Mouse (Mus musculus) kidney, embryonic 14.5 days (tissue): Measurements from ENCODE around the gene Smim15. TPM values are rescaled to one million over a fixed set of nuclear protein-coding genes. Genes with fewer than 3 reads are reported as not detected.

Experiments used
- ATAC-seq: fragments of 200-750 bp; cut with Nextera tagmentation; 2 replicates; pipeline ENCODE4 v1.8.0; 2017; ENCODE audit warnings: moderate number of reproducible peaks, mild to moderate bottlenecking, moderate TSS enrichment, moderate library complexity; ENCODE audit not compliant: low FRiP score, low TSS enrichment
- H3K27ac ChIP-seq: fragments of 300-500 bp; sonication (generic); 2 replicates; pipeline ENCODE4 v1.5.1; 2014; ENCODE audit warnings: low read depth, mild to moderate bottlenecking, low read length, moderate library complexity, mixed read lengths
- H3K27me3 ChIP-seq: fragments of 300-500 bp; sonication (generic); 2 replicates; pipeline ENCODE4 v1.6.1; 2014; ENCODE audit warnings: mild to moderate bottlenecking, low read length; ENCODE audit not compliant: control insufficient read depth, insufficient read depth
- H3K36me3 ChIP-seq: fragments of 300-500 bp; sonication (generic); 2 replicates; pipeline ENCODE4 v1.6.1; 2014; ENCODE audit warnings: low read length, mixed read lengths; ENCODE audit not compliant: control insufficient read depth, insufficient read depth
- H3K4me1 ChIP-seq: fragments of 300-500 bp; sonication (generic); 2 replicates; pipeline ENCODE4 v1.6.1; 2014; ENCODE audit warnings: low read length, mixed read lengths; ENCODE audit not compliant: control insufficient read depth, insufficient read depth
- H3K4me2 ChIP-seq: fragments of 300-500 bp; sonication (generic); replicated peaks from 2 replicates; pipeline ENCODE4 v1.6.1; 2014; ENCODE audit warnings: low read depth, mild to moderate bottlenecking, low read length
- H3K4me3 ChIP-seq: fragments of 300-500 bp; sonication (generic); 2 replicates; pipeline ENCODE4 v1.5.1; 2014; ENCODE audit warnings: mild to moderate bottlenecking, low read length
- H3K9ac ChIP-seq: fragments of 300-500 bp; sonication (generic); 2 replicates; pipeline ENCODE4 v1.6.1; 2014; ENCODE audit warnings: low read depth, mild to moderate bottlenecking, low read length, moderate library complexity
- H3K9me3 ChIP-seq: fragments of 300-500 bp; sonication (generic); 2 replicates; pipeline ENCODE4 v1.6.1; 2016; ENCODE audit warnings: low read length; ENCODE audit not compliant: control insufficient read depth
- WGBS: fragments of 180-500 bp; shearing (Covaris S2); extraction: QIAGEN DNeasy Blood & Tissue Kit; methylation state at CpG from one replicate; pipeline ENCODE4 v1.1.7; 2014; 5-methylcytosine and 5-hydroxymethylcytosine counted together
- polyA plus RNA-seq: library from polyadenylated mRNA; unstranded; fragments of >200 nt; fragmentation: Nextera tagmentation; extraction: Ambion mirVana; gene quantifications from 2 replicates; pipeline ENCODE4 v1.2.1, GENCODE M21; 2014

Gene Smim15
- polyA plus RNA-seq, 1 experiment from 2014 or later = 82.1 TPM

- no peak overlapping the region for H3K27ac ChIP-seq
- H3K4me1 ChIP-seq = peaks cover 16% of the 10 kb centered on the region
- H3K4me3 ChIP-seq = no peak overlapping the region
- peaks cover 17% of the 10 kb centered on the region for H3K36me3 ChIP-seq
- no peaks in the 10 kb centered on the region for H3K27me3 ChIP-seq
- H3K9ac ChIP-seq = no peak overlapping the region
- no peak overlapping the region for H3K4me2 ChIP-seq
- ATAC-seq = no peak
- H3K9me3 ChIP-seq = no peaks in the 10 kb centered on the region
- WGBS = 91% methylated on average over 6 of the region's 6 CpGs
Observed at GRCm38 (mm10) chr13:108047364-108047763, 3.1 kb downstream of the Smim15 start.

GRCm38 (mm10) chr13:108056896-108057295 is 12.7 kb downstream of the Smim15 start:
- Histone ChIP-seq H3K27ac (peak overlapping the region; percentile 25; the same call in 1 of the 2 replicates), H3K4me2 (no peak overlapping the region), H3K4me1 (0 out of 2 replicates have a peak, but pooled peaks cover 14% of the 10 kb centered on the region), H3K9me3 (no peaks in the 10 kb centered on the region), H3K9ac (no peak overlapping the region), H3K27me3 (no peaks in the 10 kb centered on the region), H3K4me3 (no peak overlapping the region), H3K36me3 (no peaks in the 10 kb centered on the region)
- ATAC-seq = peak; percentile 83; the same call in 1 of the 2 replicates
- WGBS = 20% methylated on average over 3 of the region's 3 CpGs

GRCm38 (mm10) chr13:108060286-108060885 is 16.1 kb downstream of the Smim15 start:
- H3K4me1 ChIP-seq = 0 out of 2 replicates have a peak, but pooled peaks cover 14% of the 10 kb centered on the region
- no peak overlapping the region for H3K4me3 ChIP-seq
- H3K36me3 ChIP-seq = no peaks in the 10 kb centered on the region
- H3K27ac ChIP-seq = no peak overlapping the region
- no peaks in the 10 kb centered on the region for H3K27me3 ChIP-seq
- whole genome bisulfite sequencing = 40% methylated on average over 7 of the region's 7 CpGs
- no peak overlapping the region for H3K9ac ChIP-seq
- 0 out of 2 replicates have a peak, but pooled peaks have one; percentile 36 for ATAC-seq
- no peaks in the 10 kb centered on the region for H3K9me3 ChIP-seq
- H3K4me2 ChIP-seq = no peak overlapping the region

DNA sequence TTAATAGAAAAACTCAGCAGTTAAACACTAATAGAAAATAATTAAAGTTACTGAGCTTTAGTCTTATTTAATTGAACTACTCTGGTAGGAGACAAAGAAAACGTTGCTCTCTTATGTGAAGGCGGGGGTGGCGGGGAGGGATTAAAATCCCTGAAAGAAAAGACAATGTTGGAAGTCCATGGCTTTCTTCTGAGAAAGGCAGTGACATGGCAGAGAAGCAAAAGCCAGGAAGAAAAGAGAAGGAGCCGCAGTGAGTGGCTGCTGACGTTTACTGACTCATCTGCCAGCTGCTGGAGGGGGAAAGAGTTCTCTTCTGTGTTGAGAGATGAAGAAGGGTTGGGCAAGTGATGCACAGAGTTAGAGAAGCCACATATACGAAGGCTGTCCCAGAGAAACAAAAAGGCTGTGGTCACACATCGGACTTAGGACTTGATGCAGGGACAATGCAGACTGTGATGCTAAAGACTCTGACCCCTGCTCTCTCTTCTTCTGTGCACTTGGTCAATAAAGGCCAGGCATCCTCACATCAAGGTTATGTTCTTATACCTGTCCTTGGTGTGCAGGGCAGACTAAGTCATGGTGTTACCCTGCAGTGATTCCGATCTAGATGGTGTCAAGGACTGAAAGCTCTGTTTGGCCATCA is 16.8 kb downstream of the Smim15 start:
- H3K27ac ChIP-seq = peak overlapping the region; percentile 67
- no peaks in the 10 kb centered on the region for H3K27me3 ChIP-seq
- WGBS = 69% methylated on average over 8 of the region's 8 CpGs

GRCm38 (mm10) chr13:108062900-108063299 is 18.7 kb downstream of the Smim15 start:
- H3K4me1 ChIP-seq = 0 out of 2 replicates have a peak, but pooled peaks cover 6% of the 10 kb centered on the region
- no peak overlapping the region for H3K4me2 ChIP-seq
- 83% methylated on average over 5 of the region's 5 CpGs for WGBS
- H3K27ac ChIP-seq = no peak overlapping the region
- no peaks in the 10 kb centered on the region for H3K36me3 ChIP-seq
- no peaks in the 10 kb centered on the region for H3K9me3 ChIP-seq
- H3K27me3 ChIP-seq = no peaks in the 10 kb centered on the region
- no peak overlapping the region for H3K4me3 ChIP-seq
- ATAC-seq = no peak
- no peak overlapping the region for H3K9ac ChIP-seq

More for the DNA sequence above, 16.8 kb downstream of the Smim15 start:
- no peak overlapping the region for H3K4me2 ChIP-seq
- H3K4me3 ChIP-seq = no peak overlapping the region
- no peaks in the 10 kb centered on the region for H3K36me3 ChIP-seq
- H3K9me3 ChIP-seq = no peaks in the 10 kb centered on the region
- H3K9ac ChIP-seq = no peak overlapping the region
- 0 out of 2 replicates have a peak, but pooled peaks cover 14% of the 10 kb centered on the region for H3K4me1 ChIP-seq
- ATAC-seq = no peak

DNA sequence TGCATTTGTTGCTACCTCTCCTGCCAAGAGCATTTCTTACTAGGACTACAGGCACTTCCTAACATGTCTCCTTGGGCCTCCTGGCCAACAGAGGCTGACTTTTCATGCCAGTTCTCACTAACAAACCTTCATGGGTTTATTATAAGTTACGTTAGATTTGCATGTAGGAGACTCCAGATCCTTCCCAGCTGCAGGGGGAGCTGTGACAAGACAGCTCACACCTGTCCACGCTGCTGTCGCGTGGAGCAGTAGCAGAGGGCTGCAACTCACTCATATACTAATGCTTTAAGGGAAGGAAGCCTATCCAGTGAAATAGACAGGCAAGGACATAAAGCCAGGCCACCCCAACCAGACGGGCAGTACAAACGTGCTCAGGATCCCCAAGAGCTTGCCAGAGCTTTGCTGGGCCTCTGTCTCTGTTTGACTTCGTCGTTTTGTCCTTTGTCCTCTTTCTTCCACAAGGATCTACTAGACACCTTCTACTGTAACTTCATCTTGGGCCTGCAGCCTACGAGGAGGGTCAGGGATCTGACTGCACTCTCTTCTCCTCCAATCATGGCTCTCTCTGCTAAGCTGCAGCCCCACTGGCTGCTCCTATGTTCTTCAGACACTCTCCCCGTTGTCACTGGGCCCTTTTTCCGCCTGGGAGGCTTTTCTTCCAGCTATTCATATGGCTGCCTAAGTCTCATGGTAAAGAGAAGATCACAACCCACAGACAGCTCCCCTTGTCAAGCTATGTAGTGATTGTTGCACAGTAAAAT is 19.3 kb downstream of the Smim15 start:
- H3K27ac ChIP-seq = no peak overlapping the region
- no peak overlapping the region for H3K4me3 ChIP-seq
- H3K9ac ChIP-seq = no peak overlapping the region
- WGBS = 72% methylated on average over 11 of the region's 11 CpGs
- H3K36me3 ChIP-seq = no peaks in the 10 kb centered on the region
- no peak overlapping the region for H3K4me2 ChIP-seq
- H3K4me1 ChIP-seq = 0 out of 2 replicates have a peak, but pooled peaks cover 6% of the 10 kb centered on the region
- ATAC-seq = no peak
- no peaks in the 10 kb centered on the region for H3K27me3 ChIP-seq
- H3K9me3 ChIP-seq = no peaks in the 10 kb centered on the region

GRCm38 (mm10) chr13:108064331-108064730 is 20.1 kb downstream of the Smim15 start:
- no peak for ATAC-seq
- no peak overlapping the region for H3K27ac ChIP-seq
- no peaks in the 10 kb centered on the region for H3K9me3 ChIP-seq
- H3K36me3 ChIP-seq = no peaks in the 10 kb centered on the region
- WGBS = 88% methylated on average over 6 of the region's 6 CpGs
- no peaks in the 10 kb centered on the region for H3K27me3 ChIP-seq
- no peak overlapping the region for H3K9ac ChIP-seq
- no peak overlapping the region for H3K4me3 ChIP-seq
- 0 out of 2 replicates have a peak, but pooled peaks cover 6% of the 10 kb centered on the region for H3K4me1 ChIP-seq
- H3K4me2 ChIP-seq = no peak overlapping the region

DNA sequence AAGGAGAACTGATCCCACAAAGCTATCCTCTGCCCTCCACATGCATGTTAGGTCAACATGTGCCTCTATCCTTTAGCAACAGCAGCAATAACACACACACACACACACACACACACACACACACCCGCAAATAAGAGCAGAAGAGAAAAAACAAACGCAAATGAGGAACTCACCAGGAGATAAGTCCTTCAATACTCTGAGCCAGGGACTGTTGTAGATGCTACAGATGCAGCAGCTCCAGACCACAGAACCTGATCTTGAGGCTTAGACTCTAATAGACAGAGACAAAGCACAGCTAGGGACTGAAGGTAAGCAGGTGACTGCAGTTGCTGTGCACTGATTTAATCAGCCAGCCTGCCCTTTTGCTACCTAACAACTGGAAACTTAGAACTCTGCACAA is 21.8 kb downstream of the Smim15 start:
- ATAC-seq = no peak
- 93% methylated on average over 2 of the region's 2 CpGs for WGBS

GRCm38 (mm10) chr13:108069151-108069550 is 24.9 kb downstream of the Smim15 start:
- Histone ChIP-seq H3K9me3 (no peaks in the 10 kb centered on the region), H3K36me3 (no peaks in the 10 kb centered on the region), H3K9ac (no peak overlapping the region), H3K27ac (no peak overlapping the region), H3K27me3 (no peaks in the 10 kb centered on the region), H3K4me1 (no peaks in the 10 kb centered on the region), H3K4me2 (no peak overlapping the region), H3K4me3 (no peak overlapping the region)
- no peak for ATAC-seq
- WGBS = 75% methylated on average over 4 of the region's 4 CpGs

More for the DNA sequence above, 21.8 kb downstream of the Smim15 start:
- Histone ChIP-seq H3K4me3 (no peak overlapping the region), H3K9me3 (no peaks in the 10 kb centered on the region), H3K4me2 (no peak overlapping the region), H3K9ac (no peak overlapping the region), H3K27ac (no peak overlapping the region), H3K36me3 (no peaks in the 10 kb centered on the region), H3K4me1 (no peaks in the 10 kb centered on the region), H3K27me3 (no peaks in the 10 kb centered on the region)
